Mouse (Mus musculus) testis, adult 10 weeks (tissue): ENCODE results near the gene Rnf40. TPM values are rescaled to one million over a fixed set of nuclear protein-coding genes. Genes with fewer than 3 reads are reported as not detected.

ENCODE experiments used
- polyA plus RNA-seq: library from polyadenylated mRNA; stranded (reverse); fragments of 350-450 nt; fragmentation: Illumina TruSeq; extraction: RNeasy Lipid Tissue Mini Kit (QIAGEN cat#74804); gene quantifications from one replicate; pipeline ENCODE4 v1.2.3, GENCODE M21; 2014; ENCODE audit warnings: low read depth, low replicate concordance

Rnf40 gene
- polyA plus RNA-seq: 6.3 TPM

GRCm38 (mm10) chr7:127588011-127588871 lies at the start of gene Rnf40, which contains the start of gene Ccdc189:
Gene Rnf40, plus strand, starts transcription at chr7:127588767.
Gene Ccdc189, minus strand, starts transcription at chr7:127588595.

GRCm38 (mm10) chr7:127561340-127561858 lies 27.2 kb upstream of the Rnf40 start, which contains the start of gene Tmem265:
Gene Tmem265, plus strand, starts transcription at chr7:127561390.

GRCm38 (mm10) chr7:127572895-127573471 lies 15.6 kb upstream of the Rnf40 start, which contains the start of gene Phkg2:
Gene Phkg2, plus strand, starts transcription at chr7:127573340.

GRCm38 (mm10) chr7:127614891-127615843 lies 26.6 kb downstream of the Rnf40 start, which contains the start of gene Zfp629:
Gene Zfp629, minus strand, starts transcription at chr7:127615797.

Other genes starting within 250 kb of the Rnf40 start
- 4.0 TPM for gene Zfp768, start 243.2 kb upstream of the Rnf40 start, polyA plus RNA-seq
- 0.35 TPM for gene Zfp747, start 212.7 kb upstream of the Rnf40 start, polyA plus RNA-seq
- 0.20 TPM for gene 9130019O22Rik, start 201.6 kb upstream of the Rnf40 start, polyA plus RNA-seq
- 0.57 TPM for gene E430018J23Rik, start 195.1 kb upstream of the Rnf40 start, polyA plus RNA-seq
- gene Zfp764, start 181.9 kb upstream of the Rnf40 start, polyA plus RNA-seq: 0.14 TPM
- 1.4 TPM for gene Zfp688, start 166.7 kb upstream of the Rnf40 start, polyA plus RNA-seq
- gene Zfp689, start 139.6 kb upstream of the Rnf40 start, polyA plus RNA-seq: 2.3 TPM
- 25.2 TPM for gene Prr14, start 129.2 kb upstream of the Rnf40 start, polyA plus RNA-seq
- 12.3 TPM for gene Fbrs, start 109.6 kb upstream of the Rnf40 start, polyA plus RNA-seq
- 6.5 TPM for gene Srcap, start 76.8 kb upstream of the Rnf40 start, polyA plus RNA-seq
- gene Gm42715, start 69.2 kb upstream of the Rnf40 start, polyA plus RNA-seq: 4.6 TPM
- not detected for gene Tmem265, start 27.4 kb upstream of the Rnf40 start, polyA plus RNA-seq
- 445 TPM for gene Phkg2, start 15.4 kb upstream of the Rnf40 start, polyA plus RNA-seq
- 22.2 TPM for gene Ccdc189, start 172 bp upstream of the Rnf40 start, polyA plus RNA-seq
- 7.4 TPM for gene Zfp629, start 27.0 kb downstream of the Rnf40 start, polyA plus RNA-seq
- 3.0 TPM for gene Bcl7c, start 120.2 kb downstream of the Rnf40 start, polyA plus RNA-seq
- gene Ctf1, start 124.0 kb downstream of the Rnf40 start, polyA plus RNA-seq: 5.1 TPM
- not detected for gene Ctf2, start 143.4 kb downstream of the Rnf40 start, polyA plus RNA-seq
- 2.2 TPM for gene Fbxl19, start 155.8 kb downstream of the Rnf40 start, polyA plus RNA-seq
- 1.1 TPM for gene Orai3, start 181.0 kb downstream of the Rnf40 start, polyA plus RNA-seq
- gene Setd1a, start 187.9 kb downstream of the Rnf40 start, polyA plus RNA-seq: 7.2 TPM
- gene Gm49388, start 196.8 kb downstream of the Rnf40 start, polyA plus RNA-seq: not detected
- gene Hsd3b7, start 211.8 kb downstream of the Rnf40 start, polyA plus RNA-seq: 1.9 TPM
- gene Stx4a, start 235.5 kb downstream of the Rnf40 start, polyA plus RNA-seq: 3.1 TPM
- 0.49 TPM for gene Stx1b, start 235.8 kb downstream of the Rnf40 start, polyA plus RNA-seq